Mouse (Mus musculus): ENCODE measurements around the gene Rhot1.
"Not testable (repeated sequence)": the region's sequence is repeated elsewhere in the genome, so short reads cannot be mapped to it uniquely, and the experiment has no call there.

Gene Rhot1

GRCm38 (mm10) chr11:80196351-80196750, 12.5 kb upstream of the Rhot1 start:
- no peak for DNase-seq

GRCm38 (mm10) chr11:80199316-80199715, 9.5 kb upstream of the Rhot1 start:
- no peak for DNase-seq

DNA sequence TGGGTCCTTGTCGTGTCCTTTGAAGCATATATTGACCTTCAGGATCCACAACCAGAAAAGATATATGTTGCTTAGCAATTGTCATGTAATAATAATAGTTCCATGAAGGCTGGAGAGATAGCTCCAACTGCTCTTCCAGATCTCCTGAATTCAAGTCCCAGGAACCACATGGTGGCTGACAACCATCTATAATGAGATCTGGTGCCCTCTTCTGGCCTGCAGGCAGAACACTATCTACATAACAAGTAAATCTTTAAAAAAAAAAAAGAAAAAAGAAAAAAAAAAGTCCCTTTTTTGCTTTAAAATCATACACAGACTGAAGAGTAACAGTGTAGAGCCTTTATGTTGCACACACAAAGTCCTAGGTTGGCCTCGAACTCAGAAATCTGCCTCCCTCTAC, 9.0 kb upstream of the Rhot1 start:
- no peak for DNase-seq

DNA sequence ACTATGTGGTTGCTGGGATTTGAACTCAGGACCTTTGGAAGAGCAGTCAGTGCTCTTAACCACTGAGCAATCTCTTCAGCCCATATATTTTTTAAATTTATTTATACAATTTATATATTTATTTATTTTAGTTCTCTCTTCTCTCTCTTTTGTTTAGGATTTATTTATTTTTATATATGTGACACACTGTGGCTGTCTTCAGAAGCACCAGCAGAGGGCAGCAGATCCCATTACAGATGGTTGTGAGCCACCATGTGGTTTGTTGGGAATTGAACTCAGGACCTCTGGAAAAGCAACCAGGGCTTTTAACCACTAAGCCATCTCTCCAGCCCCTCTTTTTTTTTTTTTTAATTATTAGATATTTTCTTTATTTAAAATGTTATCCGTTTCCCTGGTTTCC, 8.5 kb upstream of the Rhot1 start:
- DNase-seq: no peak

GRCm38 (mm10) chr11:80202296-80202695, 6.5 kb upstream of the Rhot1 start:
- peak; percentile 33 for DNase-seq

DNA sequence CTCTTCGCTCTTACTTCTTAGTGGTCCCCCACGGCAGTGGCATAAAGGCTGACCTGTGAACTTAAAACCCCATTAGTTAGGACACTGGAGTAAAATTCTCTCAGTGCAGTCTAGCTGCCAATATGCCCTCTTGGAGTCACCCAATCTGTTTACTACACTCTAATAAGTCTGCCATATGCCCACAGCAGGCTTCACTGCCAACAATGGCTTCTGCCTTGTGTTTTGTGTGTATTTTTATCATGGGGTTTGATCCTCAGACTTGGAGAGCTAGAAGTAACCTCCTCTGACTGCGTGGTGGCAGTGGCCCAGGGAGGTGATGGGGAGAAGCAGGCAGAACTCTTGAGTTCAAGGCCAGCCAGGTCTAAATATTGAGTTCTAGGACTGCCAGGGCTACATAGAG, 4.8 kb upstream of the Rhot1 start:
- DNase-seq: no peak

GRCm38 (mm10) chr11:80204941-80205340, 3.9 kb upstream of the Rhot1 start:
- no peak for DNase-seq

DNA sequence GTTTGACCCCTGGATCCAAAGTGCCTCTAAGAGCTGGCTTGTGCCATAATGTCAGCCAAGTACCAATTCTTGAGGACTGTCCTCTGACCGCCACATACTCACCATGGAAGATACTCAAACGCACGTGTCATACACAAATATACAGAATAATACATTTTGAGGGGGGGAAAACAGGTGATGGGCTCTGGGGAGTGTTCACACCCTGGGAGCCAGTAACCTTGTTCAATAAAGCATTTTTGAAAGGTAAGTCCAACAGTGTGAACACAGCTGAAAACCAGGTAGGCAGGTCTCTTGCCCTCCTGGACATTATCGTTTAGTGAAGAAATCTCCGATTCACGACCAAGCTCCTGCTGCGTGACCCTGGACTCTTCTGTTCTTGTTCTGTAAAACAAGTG, 357 bp upstream of the Rhot1 start:
- no peak for DNase-seq

DNA sequence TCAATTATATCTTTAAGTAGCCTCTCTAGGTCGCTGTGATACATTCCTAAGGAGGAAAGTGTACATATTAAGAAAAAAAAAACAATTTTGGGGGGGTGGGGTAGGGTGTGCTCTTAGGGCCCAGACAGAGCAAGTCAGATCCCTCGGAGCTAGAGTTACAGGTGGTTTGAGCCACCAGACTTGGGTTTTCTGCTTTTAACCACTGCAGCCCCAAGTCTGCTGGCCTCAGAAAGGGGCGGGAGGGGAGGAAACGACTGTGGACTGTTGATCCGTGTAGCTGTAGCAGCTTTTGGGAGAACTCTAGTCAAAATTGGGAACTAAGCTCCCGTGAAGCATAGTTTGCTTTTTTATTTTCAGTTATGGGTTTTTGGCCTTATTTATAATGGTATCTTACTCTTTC, 1.5 kb downstream of the Rhot1 start:
- no peak for DNase-seq

- no peak for DNase-seq
These were observed 3.5 kb downstream of the Rhot1 start for GRCm38 (mm10) chr11:80212282-80212681.

DNA sequence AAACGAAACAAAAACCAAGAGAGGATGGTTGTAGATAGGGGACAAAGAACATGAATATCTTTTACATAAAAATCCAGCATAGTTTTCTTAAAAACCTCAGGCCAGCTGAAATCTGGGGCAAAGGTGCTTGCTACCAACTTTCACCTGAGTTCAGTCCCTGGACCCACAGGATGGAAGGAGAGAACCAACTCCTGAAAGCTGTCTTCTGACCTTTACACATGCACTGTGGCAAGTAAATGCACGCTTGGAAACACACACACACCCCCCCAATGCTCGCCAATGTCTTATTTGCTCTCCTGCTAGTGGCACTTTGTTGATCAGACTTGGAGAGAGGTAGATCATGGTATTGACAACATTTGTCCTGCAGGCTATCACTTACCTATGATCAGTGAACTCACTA, 6.5 kb downstream of the Rhot1 start:
- peak; percentile 24 for DNase-seq

GRCm38 (mm10) chr11:80218657-80219293, 10.0 kb downstream of the Rhot1 start:
- no peak for DNase-seq

DNA sequence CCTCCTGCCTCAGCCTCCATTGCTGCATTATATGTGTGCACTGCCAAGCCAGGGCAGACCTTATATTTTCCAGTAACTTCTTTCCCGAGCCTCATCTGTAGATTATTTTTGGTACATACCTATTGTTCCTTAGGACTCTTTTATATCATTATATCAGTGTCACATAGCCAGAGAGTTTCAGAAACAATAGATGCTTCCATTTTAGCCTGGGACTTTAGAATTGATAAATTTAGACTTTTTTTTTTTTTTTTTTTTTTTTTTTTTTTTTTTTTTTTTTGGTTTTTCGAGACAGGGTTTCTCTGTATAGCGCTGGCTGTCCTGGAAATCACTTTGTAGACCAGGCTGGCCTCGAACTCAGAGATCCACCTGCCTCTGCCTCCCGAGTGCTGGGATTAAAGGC, 21.2 kb downstream of the Rhot1 start:
- DNase-seq: not testable (repeated sequence)

- no peak for DNase-seq
These were observed 28.5 kb downstream of the Rhot1 start for GRCm38 (mm10) chr11:80237278-80237677.

GRCm38 (mm10) chr11:80238306-80238705, 29.5 kb downstream of the Rhot1 start:
- DNase-seq: no peak

GRCm38 (mm10) chr11:80247026-80247425, 38.2 kb downstream of the Rhot1 start:
- DNase-seq: no peak

- no peak for DNase-seq
These were observed 39.7 kb downstream of the Rhot1 start for GRCm38 (mm10) chr11:80248531-80248930.

DNA sequence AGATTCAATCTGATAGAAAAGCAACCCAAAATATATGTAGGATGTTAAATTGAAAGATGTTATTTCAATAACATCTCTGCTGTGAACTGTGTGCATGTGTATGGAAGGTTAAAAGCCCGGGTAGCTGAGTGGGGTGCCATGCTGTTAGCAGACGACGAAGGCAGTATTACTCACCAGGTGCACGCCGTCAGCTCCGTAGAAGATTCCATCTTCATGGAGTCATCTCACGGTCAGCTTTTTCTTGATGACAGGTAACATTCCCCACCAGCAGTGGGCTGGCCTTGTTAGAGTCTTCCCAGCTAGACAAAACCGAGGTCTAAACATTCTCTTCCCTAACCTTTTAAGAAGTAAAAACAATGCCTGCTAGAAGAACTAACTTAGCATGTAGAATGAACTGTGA, 55.3 kb downstream of the Rhot1 start:
- no peak for DNase-seq

DNA sequence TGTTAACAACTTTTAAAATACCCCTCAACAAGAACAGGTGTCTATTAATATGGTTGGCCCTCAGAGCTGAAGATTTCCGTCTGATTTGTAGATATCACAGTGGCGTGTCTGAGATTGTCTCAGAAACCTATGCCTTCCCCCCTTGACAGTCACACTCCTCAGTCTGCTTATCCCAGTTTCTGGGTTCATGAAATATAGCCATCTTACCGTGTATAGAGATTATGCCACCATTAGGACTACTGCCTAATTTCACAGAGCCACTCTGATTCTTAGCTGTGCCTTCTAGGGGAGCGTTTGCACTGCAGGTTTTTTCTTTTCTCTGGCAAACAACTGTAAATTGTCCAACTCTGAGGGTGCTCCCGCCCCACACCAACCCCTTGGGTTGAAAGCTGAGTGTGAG, 62.3 kb downstream of the Rhot1 start:
- DNase-seq: no peak

DNA sequence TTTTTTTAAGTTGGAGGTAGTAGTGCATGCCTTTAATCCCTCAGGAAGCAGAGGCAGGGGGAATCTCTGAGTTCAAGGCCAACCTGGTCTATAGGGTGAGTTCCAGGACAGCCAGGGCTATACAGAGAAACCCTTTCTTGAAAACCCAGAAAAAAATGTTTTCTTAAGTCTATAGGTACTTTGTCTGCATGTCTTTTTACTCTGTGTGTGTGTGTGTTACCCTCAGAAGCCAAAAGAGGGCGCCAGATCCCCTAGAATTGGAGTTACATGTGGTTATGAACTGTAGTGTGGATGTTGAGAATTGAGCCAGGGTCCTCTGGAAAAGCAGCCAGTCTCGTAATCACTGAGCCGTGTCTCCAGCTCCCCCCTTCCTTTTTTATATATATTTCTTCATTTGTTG, 66.2 kb downstream of the Rhot1 start:
- DNase-seq: no peak

GRCm38 (mm10) chr11:80278054-80278453, 69.2 kb downstream of the Rhot1 start:
- DNase-seq: no peak

DNA sequence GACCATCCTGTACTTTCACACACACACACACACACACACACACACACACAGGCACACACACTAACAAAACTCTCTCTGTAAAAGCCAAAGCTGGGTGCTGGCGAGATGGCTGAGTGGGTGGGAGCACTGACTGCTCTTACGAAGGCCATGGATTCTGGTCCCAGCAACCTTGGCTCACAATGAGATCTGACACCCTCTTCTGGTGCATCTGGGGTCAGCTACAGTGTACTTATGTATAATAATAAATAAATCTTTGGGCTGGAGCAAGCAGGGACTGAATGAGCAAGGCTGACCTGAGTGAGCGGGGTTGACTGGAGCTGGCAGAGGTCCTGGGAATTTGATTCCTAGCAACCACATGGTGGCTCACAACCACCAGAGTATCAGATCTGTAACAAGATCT, 75.0 kb downstream of the Rhot1 start:
- peak; percentile 21 for DNase-seq

DNA sequence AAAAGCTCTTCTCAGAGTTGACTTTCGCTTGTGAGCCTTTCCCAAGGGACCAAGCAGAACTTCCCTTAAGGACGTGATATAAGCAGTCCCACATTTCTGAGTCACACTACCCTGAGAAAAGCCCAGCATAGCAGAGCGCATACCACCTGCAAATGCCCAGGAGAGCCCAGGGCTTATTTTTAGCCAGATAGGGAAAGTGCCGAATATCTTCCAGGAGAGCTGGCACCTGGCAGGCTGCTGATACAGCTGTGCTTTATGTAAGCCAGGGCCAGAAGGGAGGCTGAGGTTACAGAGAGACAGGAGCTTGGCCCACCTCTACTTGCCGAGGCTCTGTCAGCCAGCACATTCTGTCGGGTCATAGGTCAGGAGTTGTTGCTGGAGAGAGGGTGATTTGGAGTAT, 75.8 kb downstream of the Rhot1 start:
- DNase-seq: no peak

DNA sequence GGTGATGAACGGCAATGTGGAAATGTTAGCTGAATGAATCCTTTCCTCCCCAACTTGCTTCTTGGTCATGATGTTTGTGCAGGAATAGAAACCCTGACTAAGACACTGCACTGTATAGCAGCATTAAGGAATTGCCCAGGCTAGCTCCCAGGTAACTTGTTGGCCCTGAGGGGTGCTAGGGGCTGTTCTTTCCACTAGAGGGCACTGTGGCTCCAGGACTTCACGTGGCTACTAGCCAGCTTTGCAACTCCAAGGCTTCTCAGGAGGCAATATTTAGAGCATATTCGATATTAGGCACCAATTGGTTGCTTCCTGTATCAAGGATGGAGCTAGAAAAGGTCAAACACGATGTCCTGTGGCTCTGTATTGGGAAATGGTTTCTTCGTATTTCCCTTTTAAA, 78.3 kb downstream of the Rhot1 start:
- DNase-seq: peak; percentile 69

- DNase-seq: peak; percentile 75
These were observed 81.1 kb downstream of the Rhot1 start for GRCm38 (mm10) chr11:80289701-80290445.

All from kidney, postnatal 14 days (tissue).